Mouse (Mus musculus) neural tube, embryonic 10.5 days (tissue): ENCODE results near the gene Mrpl42.

ENCODE experiments used
- DNase-seq: peaks from one replicate; pipeline ENCODE4 v3.0.0-alpha.2; 2017; ENCODE audit warnings: low spot score; ENCODE audit errors: extremely low spot score

The Mrpl42 gene

GRCm38 (mm10) chr10:95515293-95515931, 13.7 kb upstream of the Mrpl42 start:
- no peak for DNase-seq

- peak; percentile 98 for DNase-seq
These were observed 13.0 kb upstream of the Mrpl42 start, which contains the start of gene Ube2n for GRCm38 (mm10) chr10:95514656-95515292. Ube2n (plus strand) TSS chr10:95515145.

- no peak for DNase-seq
These were observed 12.2 kb upstream of the Mrpl42 start for GRCm38 (mm10) chr10:95513768-95514556.

GRCm38 (mm10) chr10:95512635-95513034, 10.9 kb upstream of the Mrpl42 start:
- no peak for DNase-seq

GRCm38 (mm10) chr10:95509263-95509662, 7.5 kb upstream of the Mrpl42 start:
- DNase-seq = no peak

GRCm38 (mm10) chr10:95508793-95509192, 7.1 kb upstream of the Mrpl42 start:
- no peak for DNase-seq

GRCm38 (mm10) chr10:95508126-95508525, 6.4 kb upstream of the Mrpl42 start:
- no peak for DNase-seq

- no peak for DNase-seq
These were observed 2.6 kb upstream of the Mrpl42 start for GRCm38 (mm10) chr10:95504341-95504740.

GRCm38 (mm10) chr10:95503443-95504235, 1.9 kb upstream of the Mrpl42 start:
- no peak for DNase-seq

- DNase-seq = no peak
These were observed 707 bp downstream of the Mrpl42 start for GRCm38 (mm10) chr10:95501033-95501432.

GRCm38 (mm10) chr10:95494268-95494667, 7.5 kb downstream of the Mrpl42 start:
- DNase-seq = no peak

GRCm38 (mm10) chr10:95489653-95490052, 12.1 kb downstream of the Mrpl42 start:
- DNase-seq = no peak

- DNase-seq = no peak
These were observed 24.2 kb downstream of the Mrpl42 start for GRCm38 (mm10) chr10:95477516-95477915.

GRCm38 (mm10) chr10:95475923-95476322, 25.8 kb downstream of the Mrpl42 start:
- peak; percentile 84 for DNase-seq

GRCm38 (mm10) chr10:95471889-95472547, 29.7 kb downstream of the Mrpl42 start:
- DNase-seq = no peak

- no peak for DNase-seq
These were observed 30.6 kb downstream of the Mrpl42 start for GRCm38 (mm10) chr10:95471186-95471585.

GRCm38 (mm10) chr10:95468894-95469293, 32.8 kb downstream of the Mrpl42 start:
- DNase-seq = no peak

- no peak for DNase-seq
These were observed 36.2 kb downstream of the Mrpl42 start for GRCm38 (mm10) chr10:95465485-95465896.

GRCm38 (mm10) chr10:95464527-95464926, 37.2 kb downstream of the Mrpl42 start:
- DNase-seq = no peak

GRCm38 (mm10) chr10:95462231-95462630, 39.5 kb downstream of the Mrpl42 start:
- DNase-seq = no peak

GRCm38 (mm10) chr10:95461053-95461553, 40.6 kb downstream of the Mrpl42 start:
- DNase-seq = no peak
